Mouse (Mus musculus) cerebellum, adult 8-10 months (tissue): ENCODE data around the gene Nrn1l.
A peak's percentile ranks its signal among the peaks of the same experiment; 100 is the strongest.

Experiments used
- DNase-seq: peaks from one replicate; pipeline ENCODE4 v3.0.0; 2022

The Nrn1l gene

DNA sequence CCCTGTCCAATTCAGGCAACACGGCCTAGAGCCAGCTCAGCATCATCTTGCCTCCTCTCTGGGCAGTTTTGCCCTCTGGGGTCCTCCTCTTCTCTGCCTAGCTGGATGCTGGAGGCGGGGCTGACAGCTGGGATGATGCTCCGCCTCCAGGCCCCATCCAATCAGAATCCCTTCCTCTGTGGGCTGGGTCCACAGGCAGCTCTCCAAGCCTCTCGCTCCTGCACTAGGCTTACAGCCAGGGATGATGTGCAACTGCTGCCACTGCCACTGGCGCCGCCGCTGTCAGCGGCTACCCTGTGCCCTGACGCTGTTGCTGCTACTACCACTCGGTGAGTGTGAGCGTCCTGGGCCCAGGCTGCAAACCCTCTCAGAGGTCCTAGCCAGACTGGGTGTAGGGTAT, at the start of gene Nrn1l:
TSS of gene Nrn1l (plus strand) at position 229 of the 400 bp plus-strand sequence.
- no peak for DNase-seq

DNA sequence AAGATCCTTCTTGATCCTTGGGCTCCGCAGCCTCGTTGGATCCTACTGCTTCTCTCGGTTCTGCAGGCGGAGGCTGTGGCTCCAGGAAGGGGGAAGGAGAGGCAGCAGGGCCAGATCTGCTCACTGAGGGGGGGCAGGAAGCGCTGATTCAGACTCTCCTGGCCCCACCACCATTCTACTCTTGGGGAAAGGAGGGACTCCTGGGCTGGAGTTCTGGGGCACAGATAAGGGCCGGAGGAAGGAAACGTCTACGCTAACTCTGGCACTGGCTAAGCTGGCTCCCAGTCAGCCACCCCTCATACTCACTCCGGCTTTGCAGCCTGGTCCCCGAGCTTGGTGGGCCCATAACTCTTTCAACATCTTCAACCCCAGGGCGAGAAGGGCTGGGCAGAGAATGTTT, 46.7 kb upstream of the Nrn1l start:
- DNase-seq = no peak

DNA sequence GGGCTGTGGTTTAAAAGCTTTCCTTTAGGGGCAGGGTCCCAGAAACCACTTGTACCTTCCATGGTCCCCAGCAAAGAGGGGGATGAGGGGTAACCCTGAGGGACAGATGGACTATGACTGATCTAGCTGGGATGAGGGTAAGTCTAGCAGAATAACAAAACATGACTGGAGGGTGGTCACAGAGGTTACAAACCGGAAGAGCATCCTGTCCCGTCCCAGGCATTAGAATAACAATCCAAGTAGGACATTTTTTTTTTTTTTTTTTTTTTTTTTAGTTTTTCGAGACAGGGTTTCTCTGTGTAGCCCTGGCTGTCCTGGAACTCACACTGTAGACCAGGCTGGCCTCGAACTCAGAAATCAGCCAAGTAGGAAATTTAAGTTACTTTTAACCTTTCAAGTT, 43.4 kb upstream of the Nrn1l start:
- DNase-seq = no peak

DNA sequence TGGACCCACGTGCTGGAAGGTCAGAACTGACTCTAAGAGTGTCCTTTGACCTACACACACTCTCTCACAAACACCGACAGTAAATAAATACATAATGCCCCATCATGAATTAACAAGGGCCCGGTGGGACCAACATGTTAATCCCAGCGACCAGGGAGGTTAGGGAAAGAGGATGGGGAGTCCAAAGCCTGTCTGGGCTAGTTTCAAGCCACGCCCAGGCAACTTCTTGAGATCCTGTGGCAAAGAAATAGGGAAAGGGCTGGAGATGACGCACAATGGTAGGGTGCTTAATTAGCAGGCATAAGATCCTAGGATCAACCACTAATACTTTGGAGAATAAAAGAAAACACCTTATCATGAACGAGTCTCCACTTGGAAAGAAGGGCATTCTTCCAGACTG, 42.8 kb upstream of the Nrn1l start:
- no peak for DNase-seq

DNA sequence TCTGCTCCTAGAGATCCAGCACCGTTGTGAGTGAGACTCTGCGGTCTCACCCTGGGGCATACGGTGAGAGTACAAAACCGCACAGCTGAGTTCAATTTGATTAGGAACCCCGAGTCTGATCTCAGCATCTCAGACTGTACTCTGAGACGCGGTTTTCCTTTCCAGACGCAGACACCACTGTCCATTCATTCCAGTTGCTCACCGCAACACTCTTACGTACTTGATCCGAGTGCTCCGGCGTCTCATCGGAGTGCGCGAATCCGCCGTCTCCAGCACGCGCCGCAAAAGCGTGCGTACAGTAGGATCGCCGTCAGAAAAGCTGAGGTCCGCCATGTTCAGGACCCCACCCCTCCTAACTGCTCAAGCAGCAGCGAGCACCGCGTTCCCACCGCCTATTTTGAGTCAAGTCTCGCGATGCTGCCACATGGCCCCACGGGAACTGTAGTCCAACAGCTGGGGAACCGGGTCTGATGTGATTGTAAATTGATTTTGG, 41.7 kb upstream of the Nrn1l start:
- peak; percentile 78 for DNase-seq

DNA sequence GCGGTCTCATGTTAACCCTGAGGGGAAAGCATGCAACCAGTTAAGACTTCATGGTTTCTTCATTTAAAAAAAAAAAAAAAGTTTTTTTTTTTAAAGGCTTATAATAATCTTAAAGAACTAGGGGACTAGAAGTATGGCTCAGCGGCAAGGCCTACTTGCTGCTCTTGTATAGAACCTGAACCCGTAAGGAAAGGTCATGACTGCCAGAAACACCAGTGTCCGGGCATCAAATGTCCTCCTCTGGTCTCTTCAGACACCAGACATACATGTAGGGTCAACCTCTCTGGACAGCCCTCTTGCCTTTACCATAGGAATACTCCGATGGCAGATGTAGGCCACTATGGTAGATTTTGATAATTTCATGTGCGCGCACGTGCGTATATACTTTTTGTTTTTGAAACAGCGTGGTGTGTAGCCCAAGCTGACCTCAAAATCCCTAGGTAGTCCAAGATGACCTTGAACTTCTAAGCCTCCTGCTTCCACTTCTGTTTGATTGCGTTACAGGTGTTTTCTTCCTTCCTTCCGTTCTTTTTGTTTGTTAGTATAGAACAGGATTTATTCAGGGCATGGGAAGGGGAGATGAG, 41.1 kb upstream of the Nrn1l start:
- DNase-seq = no peak

DNA sequence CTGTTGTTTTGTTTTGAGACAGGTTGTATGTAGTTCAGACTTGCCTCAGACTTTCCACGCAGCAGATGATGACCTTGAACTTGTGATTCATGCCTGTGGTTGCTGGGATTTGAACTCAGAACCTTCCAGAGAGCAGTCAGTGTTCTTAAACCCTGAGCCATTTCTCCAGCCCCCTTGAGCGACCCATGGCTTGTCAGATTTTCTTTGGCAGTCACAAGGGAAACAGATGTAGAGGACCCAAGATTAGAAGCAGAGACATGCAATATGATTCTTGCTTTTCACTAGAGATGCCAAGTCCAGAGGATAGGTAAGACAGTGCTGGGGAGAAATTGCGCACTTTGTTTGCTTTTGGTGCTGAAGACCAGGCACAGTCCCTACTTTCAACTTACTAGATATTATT, 40.2 kb upstream of the Nrn1l start, which contains the start of gene Cenpt:
TSS of gene Cenpt (minus strand) at position 101 of the 400 bp plus-strand sequence.
- DNase-seq = no peak

DNA sequence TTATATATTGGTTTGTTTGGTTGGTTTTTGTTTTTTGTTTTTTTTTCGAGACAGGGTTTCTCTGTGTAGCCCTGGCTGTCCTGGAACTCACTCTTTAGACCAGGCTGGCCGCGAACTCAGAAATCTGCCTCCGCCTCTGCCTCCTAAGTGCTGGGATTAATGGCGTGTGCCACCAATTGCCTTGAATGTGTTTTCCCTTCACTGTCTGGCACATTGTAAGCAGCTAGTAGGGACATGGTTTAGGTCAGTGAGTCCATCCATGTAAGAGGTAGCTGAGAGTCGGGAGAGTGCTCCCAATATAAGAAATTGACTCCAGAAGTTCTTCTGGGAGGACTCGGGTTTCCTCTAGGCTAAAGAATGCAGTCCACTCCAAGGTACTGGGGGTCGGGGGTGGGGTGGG, 39.1 kb upstream of the Nrn1l start:
- DNase-seq = peak; percentile 44

DNA sequence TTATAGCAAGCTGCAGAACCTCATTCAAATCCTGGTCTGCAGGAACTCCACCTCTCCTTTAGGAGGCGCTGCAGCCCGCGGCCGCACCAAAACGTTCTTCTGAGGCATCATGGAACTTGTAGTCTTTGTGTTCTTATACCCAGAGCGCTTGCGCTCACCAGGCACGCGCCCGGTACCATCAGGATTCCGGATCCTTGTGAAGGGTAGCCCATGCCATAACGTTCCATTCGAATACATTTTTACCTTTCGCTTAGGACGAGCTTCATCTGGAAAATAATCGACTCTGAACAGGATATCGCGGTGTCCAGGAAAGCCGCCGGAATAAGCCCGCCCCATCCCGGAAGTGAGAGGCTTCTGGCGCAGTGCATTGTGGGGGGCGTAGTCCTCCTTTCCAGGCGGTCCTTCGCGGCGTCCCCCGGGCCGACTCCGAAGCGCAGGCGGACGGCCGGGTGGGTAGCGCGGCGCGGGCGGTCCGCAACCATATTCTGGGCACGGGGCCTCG, 38.6 kb upstream of the Nrn1l start, which contains the start of gene Thap11:
TSS of gene Thap11 (plus strand) at position 418 of the 502 bp plus-strand sequence.
- DNase-seq = peak; percentile 88

DNA sequence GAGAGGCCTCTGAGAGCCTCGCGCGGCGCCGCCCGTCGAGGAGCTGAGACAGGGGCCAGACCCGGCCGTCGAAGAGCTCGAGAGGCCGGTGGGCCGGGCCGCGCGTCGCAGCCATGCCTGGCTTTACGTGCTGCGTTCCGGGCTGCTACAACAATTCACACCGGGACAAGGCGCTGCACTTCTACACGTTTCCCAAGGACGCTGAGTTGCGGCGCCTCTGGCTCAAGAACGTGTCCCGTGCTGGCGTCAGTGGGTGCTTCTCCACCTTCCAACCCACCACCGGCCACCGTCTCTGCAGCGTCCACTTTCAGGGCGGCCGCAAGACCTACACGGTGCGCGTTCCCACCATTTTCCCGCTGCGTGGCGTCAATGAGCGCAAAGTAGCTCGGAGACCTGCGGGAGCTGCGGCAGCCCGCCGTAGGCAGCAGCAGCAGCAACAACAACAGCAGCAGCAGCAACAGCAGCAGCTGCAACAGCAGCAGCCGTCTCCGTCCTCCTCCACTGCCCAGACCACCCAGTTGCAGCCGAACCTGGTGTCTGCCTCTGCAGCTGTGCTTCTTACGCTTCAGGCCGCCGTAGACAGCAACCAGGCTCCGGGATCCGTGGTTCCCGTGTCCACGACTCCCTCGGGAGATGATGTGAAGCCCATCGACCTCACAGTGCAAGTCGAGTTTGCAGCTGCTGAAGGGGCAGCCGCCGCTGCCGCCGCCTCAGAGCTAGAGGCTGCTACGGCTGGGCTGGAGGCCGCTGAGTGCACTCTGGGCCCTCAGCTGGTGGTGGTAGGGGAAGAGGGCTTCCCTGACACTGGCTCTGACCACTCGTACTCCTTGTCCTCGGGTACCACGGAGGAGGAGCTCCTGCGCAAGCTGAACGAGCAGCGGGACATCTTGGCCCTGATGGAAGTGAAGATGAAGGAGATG, 37.9 kb upstream of the Nrn1l start:
- DNase-seq = peak; percentile 57

DNA sequence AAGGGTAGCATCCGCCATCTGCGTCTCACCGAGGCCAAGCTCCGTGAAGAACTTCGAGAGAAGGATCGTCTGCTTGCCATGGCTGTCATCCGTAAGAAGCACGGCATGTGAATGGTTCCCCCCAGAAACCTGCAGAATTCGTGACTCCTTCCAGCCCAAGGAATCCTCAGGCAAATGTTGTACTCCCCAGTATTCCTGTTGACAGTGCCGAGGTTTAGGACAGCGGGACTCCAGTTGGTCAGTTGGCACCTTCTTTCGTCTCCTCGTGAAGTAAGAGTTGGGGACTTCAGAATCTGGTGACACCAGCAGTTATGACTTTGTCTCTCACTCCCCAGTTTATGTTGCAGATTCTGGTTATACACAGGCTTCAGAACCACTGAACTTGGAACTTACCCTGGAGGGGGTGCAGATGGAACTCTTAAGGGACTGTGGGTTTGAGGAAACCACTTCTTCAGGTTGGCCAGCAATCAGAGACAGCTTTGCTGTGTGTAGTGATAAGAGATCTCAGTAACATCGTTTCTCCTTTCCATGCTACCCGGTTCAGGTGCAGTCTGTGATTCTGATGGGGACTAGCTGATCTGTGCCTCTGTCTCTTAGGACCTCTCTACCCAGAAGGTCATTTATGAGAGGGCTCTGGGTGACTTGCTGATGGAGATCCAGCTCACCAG, 37.1 kb upstream of the Nrn1l start:
- no peak for DNase-seq

DNA sequence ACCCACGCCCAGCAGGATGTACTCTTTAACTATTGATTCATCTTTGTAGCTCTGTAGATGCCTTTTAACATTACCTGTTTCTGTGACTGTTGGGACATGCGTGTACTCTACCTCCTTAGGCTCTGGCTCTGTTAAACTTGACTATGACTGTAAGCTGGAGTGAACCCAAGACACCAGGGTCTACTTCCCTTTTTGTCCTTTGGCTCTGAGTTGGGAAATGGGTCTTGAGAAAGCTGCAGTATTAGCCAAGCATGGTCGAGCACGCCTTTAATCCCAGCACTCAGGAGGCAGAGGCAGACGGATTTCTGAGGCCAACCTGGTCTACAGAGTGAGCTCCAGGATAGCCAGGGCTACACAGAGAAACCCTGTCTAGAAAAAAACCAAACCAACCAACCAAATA, 34.9 kb upstream of the Nrn1l start:
- no peak for DNase-seq

DNA sequence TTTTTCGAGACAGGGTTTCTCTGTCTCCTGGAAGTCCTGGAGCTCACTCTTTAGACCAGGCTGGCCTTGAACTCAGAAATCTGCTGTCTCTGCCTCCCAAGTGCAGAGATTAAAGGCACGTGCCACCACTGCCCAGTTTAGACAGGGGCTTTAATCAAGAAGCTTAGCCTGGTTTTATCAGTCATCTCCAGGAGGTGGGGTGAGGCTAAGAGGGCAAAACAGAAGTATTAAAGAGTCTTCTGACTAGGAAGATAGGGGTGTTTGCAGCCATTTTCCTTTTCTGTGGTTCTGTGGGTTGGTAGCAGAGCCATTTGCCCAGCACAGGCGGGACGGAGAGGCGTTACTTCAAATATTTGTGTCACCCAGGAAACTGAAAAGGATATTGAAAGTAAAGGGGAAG, 34.1 kb upstream of the Nrn1l start:
- DNase-seq = no peak

DNA sequence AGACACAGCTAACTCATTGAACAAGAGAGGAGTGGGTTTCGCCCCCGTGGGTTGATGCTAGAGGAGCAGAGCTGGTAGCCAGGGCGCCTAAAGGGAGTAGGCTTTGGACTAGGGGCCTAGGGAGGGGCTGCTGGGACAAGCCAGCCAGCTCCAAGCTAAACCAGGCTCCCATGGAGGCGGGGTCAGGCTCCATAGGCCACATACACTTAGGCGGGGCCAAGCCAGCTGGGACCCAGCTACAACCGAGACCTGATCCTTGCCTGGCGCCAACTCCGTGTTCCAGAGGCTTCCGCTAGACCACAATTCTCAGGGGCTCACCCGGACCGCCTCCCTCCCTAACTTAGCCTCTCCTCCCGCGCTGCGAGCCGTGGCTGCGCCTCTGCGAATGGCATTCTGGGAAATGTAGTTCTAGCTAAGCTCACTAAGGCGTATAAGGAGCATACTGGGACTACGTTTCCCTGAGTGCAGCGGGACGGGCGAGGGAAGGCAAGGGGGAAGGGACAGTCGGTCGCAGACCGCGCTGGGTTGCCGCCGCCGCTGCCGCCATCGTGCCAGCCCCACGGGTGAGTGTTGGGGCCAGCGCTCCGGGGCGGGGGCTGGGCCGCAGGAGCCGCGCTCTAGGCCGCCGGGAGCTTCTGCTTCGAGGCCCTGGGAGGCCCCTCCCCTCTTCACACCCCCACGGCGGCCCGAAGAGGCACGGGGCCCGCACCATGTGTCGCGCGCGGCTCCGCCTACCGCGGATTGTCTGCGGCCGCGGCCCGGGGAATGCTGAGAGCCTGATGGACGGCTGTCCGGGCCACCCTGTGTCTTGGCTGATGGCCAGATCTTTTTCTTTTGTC, 33.0 kb upstream of the Nrn1l start, which contains the start of gene Nutf2:
TSS of gene Nutf2 (plus strand) at position 438 of the 839 bp plus-strand sequence.
- peak; percentile 89 for DNase-seq

DNA sequence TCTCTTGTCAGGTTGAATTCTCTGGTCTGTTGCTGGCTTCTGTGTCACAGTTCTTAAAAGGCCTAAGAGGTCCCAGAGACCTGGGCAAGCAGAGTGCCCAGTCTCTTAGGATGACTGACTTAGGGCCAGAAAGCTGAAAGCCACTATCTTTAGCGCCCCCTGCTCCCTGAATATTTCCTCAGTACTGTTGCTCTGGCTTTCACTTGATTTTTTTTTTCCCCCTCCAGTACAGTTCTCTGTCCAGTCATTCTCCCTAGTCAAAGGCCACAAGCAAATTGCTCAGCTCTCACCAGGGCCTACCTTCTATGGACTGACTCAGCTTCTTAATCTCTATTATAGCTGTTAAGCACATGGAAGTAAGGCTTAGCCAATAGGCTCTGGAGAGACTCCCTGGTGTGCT, 31.4 kb upstream of the Nrn1l start:
- DNase-seq = no peak

DNA sequence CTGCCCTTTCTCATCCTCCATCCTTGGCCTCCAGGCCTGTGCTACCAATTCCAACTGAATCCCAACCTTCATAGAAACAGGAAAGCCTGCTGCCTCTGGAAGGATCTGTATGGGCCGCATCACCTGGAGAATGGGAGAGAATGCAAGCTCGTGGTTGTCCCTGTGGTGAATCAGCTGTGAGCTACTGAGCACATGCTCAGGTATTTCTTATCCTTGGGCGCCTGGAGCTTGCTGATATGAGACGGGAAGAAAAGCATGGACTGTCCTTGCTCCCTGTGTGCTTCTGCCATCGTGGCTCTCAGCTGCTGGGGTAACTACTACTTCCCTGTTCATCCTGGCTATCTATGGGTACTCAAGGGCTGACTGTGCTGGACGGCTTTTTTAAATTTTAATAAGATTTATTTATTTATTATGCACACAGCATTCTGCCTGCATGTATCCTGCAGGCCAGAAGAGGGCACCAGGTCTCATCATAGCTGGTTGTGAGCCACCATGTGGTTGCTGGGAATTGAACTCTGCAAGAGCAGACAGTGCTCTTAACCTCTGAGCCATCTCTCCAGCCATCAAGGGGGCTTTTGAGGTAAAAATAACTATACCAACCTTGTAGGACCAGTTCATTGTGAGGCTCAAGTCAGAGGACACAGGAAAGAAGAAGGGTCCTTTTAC, 26.9 kb upstream of the Nrn1l start:
- no peak for DNase-seq

DNA sequence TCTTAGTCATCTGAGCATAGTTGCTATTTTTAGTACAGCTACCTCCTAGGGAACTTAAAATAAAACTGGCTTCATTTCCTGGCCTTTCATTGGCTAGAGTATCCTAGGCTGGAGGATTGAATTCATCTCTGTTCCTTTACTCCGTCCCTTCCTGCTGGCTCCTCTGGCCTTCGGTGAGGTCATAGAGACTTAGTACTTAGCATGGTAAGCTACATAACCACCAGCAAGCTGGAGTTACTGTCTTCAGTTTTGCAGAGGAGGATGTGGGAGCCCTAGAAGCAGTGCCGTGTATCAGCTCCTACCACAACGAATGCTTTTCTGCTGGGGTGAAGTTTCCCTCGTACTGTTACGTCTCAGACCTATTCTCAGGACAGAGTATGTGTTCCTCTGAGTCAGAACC, 19.1 kb upstream of the Nrn1l start:
- no peak for DNase-seq

DNA sequence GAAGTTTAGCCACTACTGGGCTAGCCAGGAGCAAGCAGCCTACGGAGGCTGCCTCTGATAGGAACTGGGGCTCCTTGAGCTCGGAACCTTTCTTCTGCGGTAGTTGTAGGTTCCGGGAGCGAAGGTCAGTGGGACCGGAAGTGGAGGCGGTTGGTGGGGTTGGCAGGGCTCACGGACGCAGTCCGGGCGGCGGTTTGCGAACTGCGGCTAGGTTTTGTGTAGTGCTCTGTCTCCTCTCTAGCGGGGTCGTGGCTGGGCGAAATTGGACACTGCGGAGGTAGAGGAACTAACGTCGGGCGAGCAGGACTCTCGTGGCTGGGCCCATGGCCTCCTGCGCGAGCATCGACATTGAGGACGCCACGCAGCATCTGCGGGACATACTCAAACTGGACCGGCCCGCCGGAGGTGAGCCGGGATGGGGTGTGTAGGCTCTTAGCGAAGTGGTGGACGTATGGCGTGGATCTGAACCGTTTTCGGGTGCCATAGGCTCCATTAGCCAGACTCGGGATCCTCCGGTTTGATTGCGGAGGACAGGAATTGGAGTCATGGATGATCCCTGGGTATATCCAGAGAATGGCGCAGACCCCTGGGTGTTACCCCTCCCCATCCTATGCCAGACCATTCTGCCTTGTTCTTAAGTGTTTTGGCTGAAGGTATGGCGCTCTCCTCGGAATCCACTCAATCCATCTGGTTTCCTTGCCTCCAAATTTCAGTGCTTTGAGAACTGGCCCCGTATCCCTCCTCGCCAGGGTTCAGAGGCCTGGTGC, 12.4 kb upstream of the Nrn1l start, which contains the start of gene Edc4:
TSS of gene Edc4 (plus strand) at position 128 of the 767 bp plus-strand sequence.
- peak; percentile 86 for DNase-seq

DNA sequence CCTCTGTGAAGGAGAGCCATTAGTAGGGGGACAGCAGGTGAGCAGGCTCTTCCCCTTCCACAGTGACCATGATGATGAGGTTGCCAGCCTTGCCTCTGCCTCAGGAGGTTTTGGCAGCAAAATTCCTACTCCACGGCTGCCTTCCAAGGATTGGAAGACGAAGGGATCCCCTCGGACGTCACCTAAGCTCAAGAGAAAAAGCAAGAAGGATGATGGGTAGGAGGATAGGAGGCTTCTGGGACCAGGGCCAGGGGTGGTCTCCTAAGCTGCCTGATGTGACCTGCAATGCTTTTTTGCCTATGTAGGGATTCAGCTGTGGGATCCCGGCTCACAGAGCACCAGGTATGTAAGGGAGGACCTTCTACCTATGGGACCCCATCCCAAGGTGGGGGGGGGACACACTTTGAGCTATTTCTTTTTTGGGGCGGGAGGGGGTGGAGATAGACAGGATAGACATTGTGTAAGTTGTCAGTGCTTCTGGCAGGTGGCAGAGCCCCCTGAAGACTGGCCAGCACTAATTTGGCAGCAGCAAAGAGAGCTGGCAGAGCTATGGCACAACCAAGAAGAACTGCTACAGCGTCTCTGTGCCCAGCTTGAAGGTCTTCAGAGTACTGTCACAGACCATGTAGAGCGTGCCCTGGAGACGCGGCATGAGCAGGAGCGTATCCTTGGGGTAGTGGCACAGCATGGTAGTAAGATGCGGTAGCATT, 3.5 kb upstream of the Nrn1l start:
- DNase-seq = no peak

DNA sequence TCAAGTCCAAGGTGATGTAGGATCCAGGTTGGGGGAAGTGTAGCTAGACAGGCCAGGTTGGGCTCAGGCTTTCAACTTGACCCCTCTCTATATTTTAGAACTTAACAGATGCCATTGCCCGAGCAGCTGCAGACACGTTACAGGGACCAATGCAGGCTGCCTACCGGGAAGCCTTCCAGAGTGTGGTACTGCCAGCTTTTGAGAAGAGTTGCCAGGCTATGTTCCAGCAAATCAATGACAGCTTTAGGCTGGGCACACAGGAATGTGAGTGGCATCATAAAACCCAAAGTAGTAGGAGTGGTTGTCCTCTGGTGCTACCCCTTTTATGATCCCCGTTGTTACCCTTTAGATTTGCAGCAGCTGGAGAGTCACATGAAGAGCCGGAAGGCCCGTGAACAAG, 2.5 kb upstream of the Nrn1l start:
- no peak for DNase-seq
